Mouse (Mus musculus) limb, embryonic 14.5 days (tissue): ENCODE results near the gene Exo5. TPM values are rescaled to one million over a fixed set of nuclear protein-coding genes. Genes with fewer than 3 reads are reported as not detected.

Experiments
- ATAC-seq: fragments of 200-750 bp; cut with Nextera tagmentation; 2 replicates; pipeline ENCODE4 v1.8.0; 2017; ENCODE audit warnings: low read depth, moderate number of reproducible peaks, moderate TSS enrichment; ENCODE audit not compliant: low FRiP score
- DNase-seq: peaks from one replicate; pipeline ENCODE4 v3.0.0-alpha.2; 2015; ENCODE audit warnings: low spot score
- H3K27ac ChIP-seq: fragments of 300-500 bp; sonication (generic); replicated peaks from 2 replicates; pipeline ENCODE4 v1.5.1; 2014; ENCODE audit warnings: low read depth, mild to moderate bottlenecking, low read length, moderate library complexity, mixed read lengths
- H3K27me3 ChIP-seq: fragments of 300-500 bp; sonication (generic); 2 replicates; pipeline ENCODE4 v1.6.1; 2014; ENCODE audit warnings: low read length, mixed read lengths; ENCODE audit not compliant: control insufficient read depth, insufficient read depth
- H3K36me3 ChIP-seq: fragments of 300-500 bp; sonication (generic); 2 replicates; pipeline ENCODE4 v1.6.1; 2014; ENCODE audit warnings: mild to moderate bottlenecking, low read length, moderate library complexity, mixed read lengths; ENCODE audit not compliant: control insufficient read depth, insufficient read depth
- H3K4me1 ChIP-seq: fragments of 300-500 bp; sonication (generic); 2 replicates; pipeline ENCODE4 v1.6.1; 2014; ENCODE audit warnings: antibody characterized with exemption, low read length, mixed read lengths; ENCODE audit not compliant: control insufficient read depth, insufficient read depth
- H3K4me2 ChIP-seq: fragments of 300-500 bp; sonication (generic); replicated peaks from 2 replicates; pipeline ENCODE4 v1.6.1; 2014; ENCODE audit warnings: low read depth, mild to moderate bottlenecking, low read length, moderate library complexity; ENCODE audit not compliant: severe bottlenecking
- H3K4me3 ChIP-seq: fragments of 300-500 bp; sonication (generic); replicated peaks from 2 replicates; pipeline ENCODE4 v1.5.1; 2014; ENCODE audit warnings: low read length
- H3K9ac ChIP-seq: fragments of 300-500 bp; sonication (generic); 2 replicates; pipeline ENCODE4 v1.6.1; 2014; ENCODE audit warnings: mild to moderate bottlenecking, low read depth, low read length, moderate library complexity; ENCODE audit not compliant: severe bottlenecking
- H3K9me3 ChIP-seq: fragments of 300-500 bp; sonication (generic); 2 replicates; pipeline ENCODE4 v1.6.1; 2016; ENCODE audit warnings: low read length; ENCODE audit not compliant: control insufficient read depth
- POLR2A ChIP-seq: fragments of 200-500 bp; IDR thresholded peaks from 2 replicates; pipeline ENCODE4 v1.8.0; 2012; ENCODE audit warnings: inconsistent platforms, mild to moderate bottlenecking, moderate library complexity, borderline replicate concordance; ENCODE audit not compliant: insufficient read depth, insufficient read length; ENCODE audit errors: extremely low read depth
- WGBS: fragments of 180-500 bp; shearing (Covaris S2); extraction: QIAGEN DNeasy Blood & Tissue Kit; methylation state at CpG from one replicate; pipeline ENCODE4 v1.1.7; 2014; 5-methylcytosine and 5-hydroxymethylcytosine counted together
- polyA plus RNA-seq, 2 experiments: library from polyadenylated mRNA; depleted of rRNA in 1 of 2; stranded (reverse) in 1 of 2; unstranded in 1 of 2; fragments of >200 nt; fragmentation: Nextera tagmentation in 1 of 2; extraction: Ambion mirVana in 1 of 2; gene quantifications; 2 replicates each; pipeline versions ENCODE4 v1.2.1 to v1.2.3; 2012 to 2014

The Exo5 gene
- polyA plus RNA-seq, 2 experiments, result 25.2 to 25.4 TPM

GRCm38 (mm10) chr4:120953667-120954066 lies 28.9 kb upstream of the Exo5 start:
- TF ChIP-seq POLR2A, result no peak
- 100% methylated on average over 1 of the region's 1 CpGs for WGBS
- ATAC-seq, result no peak
- Histone ChIP-seq H3K4me1 (peaks cover 6% of the 10 kb centered on the region; the same call in 1 of the 2 replicates), H3K27me3 (no peaks in the 10 kb centered on the region), H3K36me3 (no peaks in the 10 kb centered on the region), H3K4me3 (no peak overlapping the region), H3K9me3 (no peaks in the 10 kb centered on the region), H3K4me2 (no peak overlapping the region), H3K9ac (no peak overlapping the region), H3K27ac (no peak overlapping the region)
- no peak for DNase-seq

DNA sequence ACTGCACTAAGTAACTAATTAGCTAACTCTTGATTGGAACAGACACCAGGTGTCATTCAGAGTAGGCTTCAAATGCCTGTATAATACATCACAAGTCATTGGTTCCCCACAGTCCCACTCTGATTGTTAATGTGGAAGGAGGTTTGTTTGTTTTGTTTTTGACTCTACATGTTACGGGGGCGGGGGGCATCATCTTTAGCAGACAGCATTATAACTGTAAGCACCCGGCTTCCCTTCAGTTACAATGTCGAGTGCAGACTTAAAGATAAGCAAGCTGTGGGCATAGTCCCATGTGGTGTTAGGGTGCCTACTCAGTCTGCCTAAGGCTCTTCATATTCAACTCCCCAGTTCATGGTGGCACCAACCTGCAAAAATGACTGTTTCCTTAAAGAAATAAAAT lies 28.2 kb upstream of the Exo5 start:
- Histone ChIP-seq H3K27ac (no peak overlapping the region), H3K4me3 (no peak overlapping the region), H3K4me2 (no peak overlapping the region), H3K4me1 (peaks cover 6% of the 10 kb centered on the region; the same call in 1 of the 2 replicates), H3K9ac (no peak overlapping the region), H3K36me3 (no peaks in the 10 kb centered on the region), H3K9me3 (no peaks in the 10 kb centered on the region), H3K27me3 (no peaks in the 10 kb centered on the region)
- no peak for ATAC-seq
- WGBS, result 69% methylated on average over 4 of the region's 4 CpGs
- no peak for TF ChIP-seq POLR2A
- no peak for DNase-seq

GRCm38 (mm10) chr4:120952163-120952562 lies 27.3 kb upstream of the Exo5 start:
- Histone ChIP-seq H3K9me3 (no peaks in the 10 kb centered on the region), H3K4me1 (peaks cover 6% of the 10 kb centered on the region; the same call in 1 of the 2 replicates), H3K4me3 (peak overlapping the region; percentile 85), H3K27ac (peak overlapping the region; percentile 80), H3K36me3 (peaks cover 4% of the 10 kb centered on the region; the same call in 1 of the 2 replicates), H3K9ac (peak overlapping the region; percentile 81), H3K4me2 (peak overlapping the region; percentile 78), H3K27me3 (no peaks in the 10 kb centered on the region)
- no peak for DNase-seq
- WGBS, result 46% methylated on average over 6 of the region's 6 CpGs
- ATAC-seq, result no peak
- no peak for TF ChIP-seq POLR2A

DNA sequence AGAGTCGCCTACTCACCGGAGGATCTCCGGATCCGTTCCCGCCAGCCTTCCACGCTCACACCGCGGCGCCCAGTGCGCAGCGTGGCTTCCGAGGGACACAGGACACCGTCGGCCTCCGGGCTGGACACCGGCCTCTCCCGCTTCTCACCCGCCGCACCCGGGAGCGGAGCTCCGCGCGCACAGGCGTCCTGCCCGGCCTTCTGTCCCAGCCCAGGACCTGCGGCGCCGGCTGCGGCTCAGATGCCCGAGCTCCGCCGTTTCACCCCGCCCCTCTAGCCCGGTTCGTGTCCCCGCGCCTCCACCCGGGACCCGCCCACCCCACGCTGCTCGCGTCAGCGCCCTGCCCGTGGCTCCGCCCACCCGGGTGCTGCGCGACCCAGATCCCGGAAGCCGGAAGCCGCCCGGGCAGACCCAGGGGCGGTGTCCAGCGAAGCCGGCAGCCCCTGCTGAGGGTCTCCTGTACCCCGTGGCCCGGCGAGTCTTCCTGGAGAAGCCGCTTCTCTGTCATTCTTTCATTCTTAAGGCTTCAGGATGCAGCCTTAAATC lies 26.7 kb upstream of the Exo5 start, which contains the start of gene Zfp69:
TSS of gene Zfp69 (minus strand) at position 272 of the 546 bp plus-strand sequence.
- WGBS, result 0% methylated on average over 45 of the region's 60 CpGs
- Histone ChIP-seq H3K27ac (peak within 1 kb of the TSS; percentile 87), H3K4me2 (peak within 1 kb of the TSS; percentile 78), H3K4me3 (peak within 1 kb of the TSS; percentile 85), H3K27me3 (no peaks in the 10 kb centered on the region), H3K36me3 (peaks cover 7% of the 10 kb centered on the region; the same call in 1 of the 2 replicates), H3K9me3 (no peaks in the 10 kb centered on the region), H3K9ac (peak within 1 kb of the TSS; percentile 81), H3K4me1 (peaks cover 6% of the 10 kb centered on the region; the same call in 1 of the 2 replicates)
- peak; percentile 86 for DNase-seq
- TF ChIP-seq POLR2A, result peak; percentile 69; the same call in 1 of the 2 replicates
- ATAC-seq, result peak; percentile 97

DNA sequence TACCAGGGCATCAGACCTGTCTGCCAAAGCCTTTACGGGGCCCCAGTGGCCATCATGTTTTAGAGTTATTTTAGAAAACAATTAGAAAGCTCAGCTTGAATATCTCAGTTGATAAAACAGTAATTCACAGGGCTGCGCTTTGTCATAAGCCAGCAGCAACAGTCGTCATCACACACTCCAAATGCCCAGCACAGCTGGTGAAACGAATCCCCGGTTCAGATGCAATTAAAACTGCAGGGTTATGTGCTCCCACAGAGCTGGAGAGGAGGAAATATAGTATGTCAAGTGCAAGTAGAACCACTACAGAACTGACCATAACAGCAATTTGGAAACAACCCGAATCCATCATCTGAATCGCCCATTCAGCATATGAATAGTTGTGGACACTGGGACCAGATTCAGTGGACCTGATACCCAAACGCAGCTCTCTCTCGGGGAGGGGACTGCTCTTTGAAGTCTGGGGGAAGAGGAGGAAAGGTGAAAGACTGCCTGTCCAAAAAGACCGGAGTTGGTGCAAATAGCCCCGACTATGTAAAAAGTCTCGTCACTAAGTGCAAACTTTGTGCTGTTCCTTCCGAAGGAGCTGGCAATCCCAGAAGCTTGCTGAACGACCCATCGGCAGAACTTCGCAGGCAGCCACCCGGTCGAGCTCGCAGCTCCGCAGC lies 26.1 kb upstream of the Exo5 start:
- peak; percentile 32 for DNase-seq
- peaks cover 7% of the 10 kb centered on the region; the same call in 1 of the 2 replicates for H3K36me3 ChIP-seq
- no peak for TF ChIP-seq POLR2A
- H3K9ac ChIP-seq, result peak overlapping the region; percentile 81
- H3K27me3 ChIP-seq, result no peaks in the 10 kb centered on the region
- 5% methylated on average over 20 of the region's 20 CpGs for WGBS
- peak overlapping the region; percentile 85 for H3K4me3 ChIP-seq
- no peaks in the 10 kb centered on the region for H3K9me3 ChIP-seq
- ATAC-seq, result no peak
- H3K4me2 ChIP-seq, result peak overlapping the region; percentile 78
- H3K27ac ChIP-seq, result peak overlapping the region; percentile 87
- H3K4me1 ChIP-seq, result peaks cover 6% of the 10 kb centered on the region; the same call in 1 of the 2 replicates
